Mouse (Mus musculus): ENCODE data around the gene Ppp1r1c. TPM values are rescaled to one million over a fixed set of nuclear protein-coding genes. Genes with fewer than 3 reads are reported as not detected.

Gene Ppp1r1c
- polyA plus RNA-seq, 1 experiment from 2014 or later: not detected

- Histone ChIP-seq H3K27ac (ENCODE audit: low read depth, low read length) (no peak overlapping the region), H3K27me3 (ENCODE audit: control insufficient read depth, insufficient read depth, low read length) (no peaks in the 10 kb centered on the region), H3K4me2 (replicated peaks; ENCODE audit: low read depth, low read length) (no peak overlapping the region), H3K4me3 (ENCODE audit: low read length) (no peak overlapping the region), H3K36me3 (ENCODE audit: control insufficient read depth, insufficient read depth, low read length) (no peaks in the 10 kb centered on the region), H3K4me1 (ENCODE audit: control insufficient read depth, insufficient read depth, low read length) (no peaks in the 10 kb centered on the region), H3K9me3 (ENCODE audit: control insufficient read depth, low read length) (no peaks in the 10 kb centered on the region), H3K9ac (ENCODE audit: low read depth, low read length) (no peak overlapping the region)
- WGBS: 54% methylated on average over 3 of the region's 3 CpGs
- no peak for ATAC-seq (ENCODE audit: low FRiP score, low TSS enrichment)
These were observed 57.5 kb downstream of the Ppp1r1c start for GRCm38 (mm10) chr2:79765032-79765431.

- no peaks in the 10 kb centered on the region for H3K9me3 ChIP-seq (ENCODE audit: control insufficient read depth, low read length)
- no peak for ATAC-seq (ENCODE audit: low FRiP score, low TSS enrichment)
- no peaks in the 10 kb centered on the region for H3K4me1 ChIP-seq (ENCODE audit: control insufficient read depth, insufficient read depth, low read length)
- H3K36me3 ChIP-seq (ENCODE audit: control insufficient read depth, insufficient read depth, low read length): no peaks in the 10 kb centered on the region
- H3K4me3 ChIP-seq (ENCODE audit: low read length): no peak overlapping the region
- H3K4me2 ChIP-seq (replicated peaks; ENCODE audit: low read depth, low read length): no peak overlapping the region
- no peaks in the 10 kb centered on the region for H3K27me3 ChIP-seq (ENCODE audit: control insufficient read depth, insufficient read depth, low read length)
- 48% methylated on average over 7 of the region's 7 CpGs for WGBS
- H3K9ac ChIP-seq (ENCODE audit: low read depth, low read length): no peak overlapping the region
- peak overlapping the region; percentile 17; the same call in 1 of the 2 replicates for H3K27ac ChIP-seq (ENCODE audit: low read depth, low read length)
These were observed 58.1 kb downstream of the Ppp1r1c start for GRCm38 (mm10) chr2:79765723-79766122.

- H3K36me3 ChIP-seq (ENCODE audit: control insufficient read depth, insufficient read depth, low read length): no peaks in the 10 kb centered on the region
- H3K27ac ChIP-seq (ENCODE audit: low read depth, low read length): no peak overlapping the region
- no peaks in the 10 kb centered on the region for H3K9me3 ChIP-seq (ENCODE audit: control insufficient read depth, low read length)
- no peak overlapping the region for H3K4me2 ChIP-seq (replicated peaks; ENCODE audit: low read depth, low read length)
- H3K9ac ChIP-seq (ENCODE audit: low read depth, low read length): no peak overlapping the region
- no peak for ATAC-seq (ENCODE audit: low FRiP score, low TSS enrichment)
- no peaks in the 10 kb centered on the region for H3K27me3 ChIP-seq (ENCODE audit: control insufficient read depth, insufficient read depth, low read length)
- WGBS: 94% methylated on average over 2 of the region's 2 CpGs
- H3K4me3 ChIP-seq (ENCODE audit: low read length): no peak overlapping the region
- no peaks in the 10 kb centered on the region for H3K4me1 ChIP-seq (ENCODE audit: control insufficient read depth, insufficient read depth, low read length)
These were observed 61.0 kb downstream of the Ppp1r1c start for GRCm38 (mm10) chr2:79768625-79769024.

GRCm38 (mm10) chr2:79770307-79770706 lies 62.7 kb downstream of the Ppp1r1c start:
- Histone ChIP-seq H3K4me2 (replicated peaks; ENCODE audit: low read depth, low read length) (no peak overlapping the region), H3K4me1 (ENCODE audit: control insufficient read depth, insufficient read depth, low read length) (no peaks in the 10 kb centered on the region), H3K4me3 (ENCODE audit: low read length) (no peak overlapping the region), H3K27ac (ENCODE audit: low read depth, low read length) (no peak overlapping the region), H3K27me3 (ENCODE audit: control insufficient read depth, insufficient read depth, low read length) (no peaks in the 10 kb centered on the region), H3K36me3 (ENCODE audit: control insufficient read depth, insufficient read depth, low read length) (no peaks in the 10 kb centered on the region), H3K9ac (ENCODE audit: low read depth, low read length) (no peak overlapping the region), H3K9me3 (ENCODE audit: control insufficient read depth, low read length) (no peaks in the 10 kb centered on the region)
- ATAC-seq (ENCODE audit: low FRiP score, low TSS enrichment): peak; percentile 51; the same call in 1 of the 2 replicates
- WGBS: 63% methylated on average over 3 of the region's 3 CpGs

GRCm38 (mm10) chr2:79774372-79774771 lies 66.8 kb downstream of the Ppp1r1c start:
- Histone ChIP-seq H3K9me3 (ENCODE audit: control insufficient read depth, low read length) (no peaks in the 10 kb centered on the region), H3K4me3 (ENCODE audit: low read length) (no peak overlapping the region), H3K27me3 (ENCODE audit: control insufficient read depth, insufficient read depth, low read length) (no peaks in the 10 kb centered on the region), H3K27ac (ENCODE audit: low read depth, low read length) (no peak overlapping the region), H3K4me1 (ENCODE audit: control insufficient read depth, insufficient read depth, low read length) (no peaks in the 10 kb centered on the region), H3K9ac (ENCODE audit: low read depth, low read length) (no peak overlapping the region), H3K36me3 (ENCODE audit: control insufficient read depth, insufficient read depth, low read length) (no peaks in the 10 kb centered on the region), H3K4me2 (replicated peaks; ENCODE audit: low read depth, low read length) (no peak overlapping the region)
- WGBS: 1% methylated on average over 5 of the region's 5 CpGs
- ATAC-seq (ENCODE audit: low FRiP score, low TSS enrichment): peak; percentile 71; the same call in 1 of the 2 replicates

- Histone ChIP-seq H3K36me3 (ENCODE audit: control insufficient read depth, insufficient read depth, low read length) (no peaks in the 10 kb centered on the region), H3K27me3 (ENCODE audit: control insufficient read depth, insufficient read depth, low read length) (no peaks in the 10 kb centered on the region), H3K4me1 (ENCODE audit: control insufficient read depth, insufficient read depth, low read length) (no peaks in the 10 kb centered on the region), H3K9ac (ENCODE audit: low read depth, low read length) (no peak overlapping the region), H3K9me3 (ENCODE audit: control insufficient read depth, low read length) (no peaks in the 10 kb centered on the region), H3K4me3 (ENCODE audit: low read length) (no peak overlapping the region), H3K4me2 (replicated peaks; ENCODE audit: low read depth, low read length) (no peak overlapping the region), H3K27ac (ENCODE audit: low read depth, low read length) (no peak overlapping the region)
- ATAC-seq (ENCODE audit: low FRiP score, low TSS enrichment): no peak
- WGBS: 73% methylated on average over 2 of the region's 2 CpGs
These were observed 70.2 kb downstream of the Ppp1r1c start for GRCm38 (mm10) chr2:79777801-79778200.

- no peak overlapping the region for H3K4me2 ChIP-seq (replicated peaks; ENCODE audit: low read depth, low read length)
- H3K36me3 ChIP-seq (ENCODE audit: control insufficient read depth, insufficient read depth, low read length): no peaks in the 10 kb centered on the region
- H3K4me1 ChIP-seq (ENCODE audit: control insufficient read depth, insufficient read depth, low read length): no peaks in the 10 kb centered on the region
- H3K9me3 ChIP-seq (ENCODE audit: control insufficient read depth, low read length): no peaks in the 10 kb centered on the region
- no peak for ATAC-seq (ENCODE audit: low FRiP score, low TSS enrichment)
- H3K27me3 ChIP-seq (ENCODE audit: control insufficient read depth, insufficient read depth, low read length): no peaks in the 10 kb centered on the region
- H3K4me3 ChIP-seq (ENCODE audit: low read length): no peak overlapping the region
- H3K9ac ChIP-seq (ENCODE audit: low read depth, low read length): no peak overlapping the region
- H3K27ac ChIP-seq (ENCODE audit: low read depth, low read length): no peak overlapping the region
- WGBS: 74% methylated on average over 7 of the region's 7 CpGs
These were observed 73.2 kb downstream of the Ppp1r1c start for GRCm38 (mm10) chr2:79780772-79781171.

- H3K4me2 ChIP-seq (replicated peaks; ENCODE audit: low read depth, low read length): no peak overlapping the region
- WGBS: 47% methylated on average over 8 of the region's 8 CpGs
These were observed 78.1 kb downstream of the Ppp1r1c start for GRCm38 (mm10) chr2:79785541-79786134.

GRCm38 (mm10) chr2:79786467-79786866 lies 78.9 kb downstream of the Ppp1r1c start:
- 90% methylated on average over 11 of the region's 11 CpGs for WGBS
- Histone ChIP-seq H3K4me1 (ENCODE audit: control insufficient read depth, insufficient read depth, low read length) (no peaks in the 10 kb centered on the region), H3K4me3 (ENCODE audit: low read length) (no peak overlapping the region), H3K4me2 (replicated peaks; ENCODE audit: low read depth, low read length) (no peak overlapping the region), H3K9me3 (ENCODE audit: control insufficient read depth, low read length) (no peaks in the 10 kb centered on the region), H3K27me3 (ENCODE audit: control insufficient read depth, insufficient read depth, low read length) (no peaks in the 10 kb centered on the region), H3K27ac (ENCODE audit: low read depth, low read length) (peak overlapping the region; percentile 77; the same call in 1 of the 2 replicates), H3K9ac (ENCODE audit: low read depth, low read length) (no peak overlapping the region), H3K36me3 (ENCODE audit: control insufficient read depth, insufficient read depth, low read length) (no peaks in the 10 kb centered on the region)
- ATAC-seq (ENCODE audit: low FRiP score, low TSS enrichment): no peak

More at GRCm38 (mm10) chr2:79785541-79786134, 78.1 kb downstream of the Ppp1r1c start:
- H3K9ac ChIP-seq (ENCODE audit: low read depth, low read length): no peak overlapping the region
- peak; percentile 60; the same call in 1 of the 2 replicates for ATAC-seq (ENCODE audit: low FRiP score, low TSS enrichment)
- no peaks in the 10 kb centered on the region for H3K4me1 ChIP-seq (ENCODE audit: control insufficient read depth, insufficient read depth, low read length)
- peak overlapping the region; percentile 77; the same call in 1 of the 2 replicates for H3K27ac ChIP-seq (ENCODE audit: low read depth, low read length)
- no peaks in the 10 kb centered on the region for H3K36me3 ChIP-seq (ENCODE audit: control insufficient read depth, insufficient read depth, low read length)
- no peaks in the 10 kb centered on the region for H3K9me3 ChIP-seq (ENCODE audit: control insufficient read depth, low read length)
- no peak overlapping the region for H3K4me3 ChIP-seq (ENCODE audit: low read length)
- no peaks in the 10 kb centered on the region for H3K27me3 ChIP-seq (ENCODE audit: control insufficient read depth, insufficient read depth, low read length)
